Mouse (Mus musculus) heart, postnatal 0 days (tissue): Measurements from ENCODE around the gene Kif2a. TPM values are rescaled to one million over a fixed set of nuclear protein-coding genes. Genes with fewer than 3 reads are reported as not detected.

Source experiments
- ATAC-seq: fragments of 200-750 bp; cut with Nextera tagmentation; 2 replicates; pipeline ENCODE4 v1.8.0; 2017; ENCODE audit warnings: low read depth, moderate number of reproducible peaks, moderate library complexity; ENCODE audit not compliant: insufficient read depth
- DNase-seq: peaks from one replicate; pipeline ENCODE4 v3.0.0-alpha.2; 2016; ENCODE audit warnings: low spot score
- H3K27ac ChIP-seq: fragments of 300-500 bp; sonication (generic); 2 replicates; pipeline ENCODE4 v1.5.1; 2014; ENCODE audit warnings: low read depth, mild to moderate bottlenecking
- H3K27me3 ChIP-seq: fragments of 300-500 bp; sonication (generic); 2 replicates; pipeline ENCODE4 v1.6.1; 2014; ENCODE audit warnings: low read length, mixed read lengths; ENCODE audit not compliant: control insufficient read depth, insufficient read depth
- H3K36me3 ChIP-seq: fragments of 300-500 bp; sonication (generic); replicated peaks from 2 replicates; pipeline ENCODE4 v1.6.1; 2014; ENCODE audit warnings: low read length, mixed read lengths; ENCODE audit not compliant: control insufficient read depth, insufficient read depth
- H3K4me1 ChIP-seq: fragments of 300-500 bp; sonication (generic); 2 replicates; pipeline ENCODE4 v1.6.1; 2014; ENCODE audit warnings: antibody characterized with exemption; ENCODE audit not compliant: control insufficient read depth, insufficient read depth
- H3K4me2 ChIP-seq: fragments of 300-500 bp; sonication (generic); 2 replicates; pipeline ENCODE4 v1.6.1; 2014; ENCODE audit warnings: low read depth, mild to moderate bottlenecking, low read length, moderate library complexity
- H3K4me3 ChIP-seq: fragments of 300-500 bp; sonication (generic); 2 replicates; pipeline ENCODE4 v1.5.1; 2014; ENCODE audit warnings: low read depth, low read length
- H3K9ac ChIP-seq: fragments of 300-500 bp; sonication (generic); replicated peaks from 2 replicates; pipeline ENCODE4 v1.6.1; 2014; ENCODE audit warnings: low read depth, low read length, mixed read lengths
- H3K9me3 ChIP-seq: fragments of 300-500 bp; sonication (generic); replicated peaks from 2 replicates; pipeline ENCODE4 v1.6.1; 2016; ENCODE audit warnings: low read length; ENCODE audit not compliant: control insufficient read depth
- CTCF ChIP-seq: IDR thresholded peaks from 2 replicates; pipeline ENCODE4 v1.5.1; 2016; ENCODE audit warnings: antibody characterized with exemption, control low read depth, low read depth
- EP300 ChIP-seq: IDR thresholded peaks from 2 replicates; pipeline ENCODE4 v1.6.1; 2016; ENCODE audit warnings: antibody characterized with exemption, low read depth
- WGBS: fragments of 180-500 bp; shearing (Covaris S2); extraction: QIAGEN DNeasy Blood & Tissue Kit; methylation state at CpG from one replicate; pipeline ENCODE4 v1.1.7; 2014; 5-methylcytosine and 5-hydroxymethylcytosine counted together
- polyA plus RNA-seq: library from polyadenylated mRNA; unstranded; fragments of >200 nt; fragmentation: Nextera tagmentation; extraction: Ambion mirVana; gene quantifications from 2 replicates; pipeline ENCODE4 v1.2.1, GENCODE M21; 2015
- total RNA-seq: library from RNA; depleted of rRNA; stranded (reverse); fragments of >200 nt; gene quantifications from 2 replicates; pipeline ENCODE4 v1.2.3, GENCODE M21; 2014; ENCODE audit warnings: low replicate concordance

Kif2a gene
- total and polyA plus RNA-seq, 2 experiments from 2014 or later, result 6.5 to 11.7 TPM

DNA sequence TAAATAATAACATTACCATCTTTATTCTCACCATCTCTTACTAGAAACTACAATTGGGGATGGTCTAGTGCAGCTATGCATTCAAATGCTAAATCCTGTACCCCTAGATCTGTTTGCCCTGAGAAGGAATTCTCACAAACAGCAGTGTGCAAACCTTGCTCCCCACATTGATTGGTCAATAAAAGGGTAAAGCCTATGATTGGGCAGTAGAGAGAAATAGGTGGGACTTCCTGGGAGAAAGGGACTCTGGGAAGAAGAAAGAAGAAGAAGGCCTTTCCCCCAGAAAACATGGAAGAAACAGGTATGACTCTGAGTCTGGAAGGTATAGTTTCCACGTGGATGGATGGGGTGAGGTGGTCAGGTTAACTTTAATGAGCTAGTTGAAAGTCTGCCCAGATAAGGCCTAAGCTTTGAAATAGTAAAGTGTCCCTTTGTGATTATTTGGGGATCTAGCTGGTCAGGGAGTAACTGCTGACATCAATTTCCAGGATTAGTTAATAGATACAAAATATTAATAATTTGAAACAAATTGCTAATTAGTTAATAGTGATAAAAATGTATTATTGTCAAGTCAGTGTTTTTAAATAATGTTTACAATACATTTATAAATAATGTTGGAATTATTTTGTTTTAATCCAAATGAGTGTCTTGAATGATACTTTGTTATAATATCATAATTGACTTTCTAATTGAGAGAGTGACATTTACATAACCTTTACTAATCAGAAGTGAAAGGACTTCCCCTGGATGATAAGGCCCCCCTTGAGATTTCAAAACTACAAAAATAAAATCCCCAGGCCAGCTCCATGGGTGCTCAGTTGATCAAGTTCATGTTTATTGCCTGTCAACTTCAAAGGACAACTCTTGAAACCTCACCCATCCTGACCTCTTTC lies 12.3 kb upstream of the Kif2a start:
- no peak overlapping the region for H3K9ac ChIP-seq
- peaks cover 15% of the 10 kb centered on the region; the same call in 1 of the 2 replicates for H3K4me1 ChIP-seq
- 52% methylated on average over 1 of the region's 1 CpGs for WGBS

GRCm38 (mm10) chr13:107031228-107031627 lies 9.3 kb upstream of the Kif2a start:
- ATAC-seq, result no peak
- H3K9ac ChIP-seq, result no peak overlapping the region
- TF ChIP-seq EP300, result no peak
- no peak for TF ChIP-seq CTCF

More for the DNA sequence above, 12.3 kb upstream of the Kif2a start:
- Histone ChIP-seq H3K27ac (no peak overlapping the region), H3K27me3 (no peaks in the 10 kb centered on the region), H3K4me2 (no peak overlapping the region), H3K9me3 (no peaks in the 10 kb centered on the region), H3K36me3 (no peaks in the 10 kb centered on the region), H3K4me3 (no peak overlapping the region)
- no peak for DNase-seq
- TF ChIP-seq EP300, result no peak
- ATAC-seq, result no peak

GRCm38 (mm10) chr13:107027218-107027617 lies 5.3 kb upstream of the Kif2a start:
- WGBS, result 92% methylated on average over 4 of the region's 4 CpGs

More at GRCm38 (mm10) chr13:107031228-107031627, 9.3 kb upstream of the Kif2a start:
- H3K4me2 ChIP-seq, result no peak overlapping the region
- no peak for DNase-seq
- H3K4me1 ChIP-seq, result peaks cover 8% of the 10 kb centered on the region; the same call in 1 of the 2 replicates
- no peak overlapping the region for H3K27ac ChIP-seq
- no peak overlapping the region for H3K4me3 ChIP-seq
- H3K27me3 ChIP-seq, result no peaks in the 10 kb centered on the region
- H3K9me3 ChIP-seq, result no peaks in the 10 kb centered on the region
- no peaks in the 10 kb centered on the region for H3K36me3 ChIP-seq

DNA sequence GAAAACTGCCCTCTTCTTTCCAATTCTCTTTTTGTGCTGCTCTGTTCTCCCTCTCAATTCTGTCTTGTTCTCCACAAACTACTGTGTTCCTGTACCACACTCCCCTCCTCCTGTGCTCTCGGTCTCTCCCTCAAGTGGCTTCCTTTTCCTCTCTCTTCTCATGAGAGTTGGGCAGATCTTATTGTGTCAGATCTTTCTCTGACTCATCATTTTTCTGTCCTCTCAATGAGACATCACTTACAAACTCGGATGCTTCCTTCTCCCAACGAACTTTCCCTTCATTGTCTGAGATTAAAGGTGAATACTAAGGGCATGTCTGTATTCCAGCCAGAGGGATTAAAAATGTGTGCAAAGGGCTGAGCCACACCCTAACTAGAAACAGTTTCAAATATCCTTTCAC lies 3.7 kb upstream of the Kif2a start:
- TF ChIP-seq EP300 (no peak), CTCF (no peak)
- no peak overlapping the region for H3K4me3 ChIP-seq
- no peaks in the 10 kb centered on the region for H3K9me3 ChIP-seq
- H3K36me3 ChIP-seq, result no peaks in the 10 kb centered on the region
- H3K27ac ChIP-seq, result no peak overlapping the region
- no peak overlapping the region for H3K9ac ChIP-seq
- DNase-seq (no peak), ATAC-seq (no peak)
- H3K4me1 ChIP-seq, result no peaks in the 10 kb centered on the region
- 51% methylated on average over 3 of the region's 3 CpGs for WGBS
- H3K4me2 ChIP-seq, result no peak overlapping the region
- no peaks in the 10 kb centered on the region for H3K27me3 ChIP-seq

More at GRCm38 (mm10) chr13:107027218-107027617, 5.3 kb upstream of the Kif2a start:
- Histone ChIP-seq H3K27me3 (no peaks in the 10 kb centered on the region), H3K4me1 (no peaks in the 10 kb centered on the region), H3K9me3 (no peaks in the 10 kb centered on the region), H3K4me3 (no peak overlapping the region), H3K36me3 (no peaks in the 10 kb centered on the region), H3K27ac (no peak overlapping the region), H3K9ac (no peak overlapping the region), H3K4me2 (no peak overlapping the region)
- DNase-seq, result no peak
- no peak for ATAC-seq
- TF ChIP-seq CTCF (no peak), EP300 (no peak)

- peak overlapping the region; percentile 88 for H3K9ac ChIP-seq
- peak overlapping the region; percentile 75 for H3K4me3 ChIP-seq
- peak; percentile 83 for DNase-seq
- ATAC-seq, result peak; percentile 97
- peak overlapping the region; percentile 78 for H3K4me2 ChIP-seq
- H3K27ac ChIP-seq, result peak overlapping the region; percentile 88
- TF ChIP-seq EP300, result no peak
- TF ChIP-seq CTCF, result no peak
- H3K27me3 ChIP-seq, result no peaks in the 10 kb centered on the region
- 1% methylated on average over 75 of the region's 97 CpGs for WGBS
- H3K36me3 ChIP-seq, result no peaks in the 10 kb centered on the region
- no peaks in the 10 kb centered on the region for H3K4me1 ChIP-seq
- no peaks in the 10 kb centered on the region for H3K9me3 ChIP-seq
Measured at GRCm38 (mm10) chr13:107022266-107023171, 593 bp upstream of the Kif2a start.
